Mouse (Mus musculus) layer of hippocampus, adult 2 months (tissue): ENCODE measurements around the gene Setmar. TPM values are rescaled to one million over a fixed set of nuclear protein-coding genes. Genes with fewer than 3 reads are reported as not detected.
"Not testable (repeated sequence)": the region's sequence is repeated elsewhere in the genome, so short reads cannot be mapped to it uniquely, and the experiment has no call there.

Source experiments
- DNase-seq, 2 experiments: peaks; one replicate each; pipeline ENCODE4 v3.0.0; 2022; ENCODE audit warnings: low spot score in 2 of 2
- H3K27ac ChIP-seq: fragments of 200-600 bp; 2 replicates; pipeline ENCODE4 v1.8.1; 2022
- H3K4me3 ChIP-seq: fragments of 200-600 bp; 2 replicates; pipeline ENCODE4 v1.8.1; 2022; ENCODE audit warnings: mild to moderate bottlenecking
- CTCF ChIP-seq: fragments of 200-600 bp; conservative IDR thresholded peaks from 2 replicates; pipeline ENCODE4 v1.8.1; 2022; ENCODE audit warnings: antibody characterized with exemption, mild to moderate bottlenecking, moderate library complexity
- long read RNA-seq, 2 experiments: library from polyadenylated mRNA; stranded (forward); transcript quantifications; one replicate each; pipeline ENCODE4 v2.0.0; 2021; ENCODE audit warnings: borderline mapping rate in 2 of 2
- total RNA-seq, 2 experiments: library from RNA; stranded (reverse); gene quantifications; 2 replicates each; pipeline ENCODE4 v1.2.3; 2021

The Setmar gene
- 1 to 10 TPM; 7.6 to 9.0 TPM for total RNA-seq
- long read RNA-seq, experiment 1, result 0 reads
- long read RNA-seq, experiment 2, partial matches to known transcripts, result 0 of 2 reads
- long read RNA-seq, experiment 2, other reads (novel, unspliced or antisense), result 0 of 2 reads

DNA sequence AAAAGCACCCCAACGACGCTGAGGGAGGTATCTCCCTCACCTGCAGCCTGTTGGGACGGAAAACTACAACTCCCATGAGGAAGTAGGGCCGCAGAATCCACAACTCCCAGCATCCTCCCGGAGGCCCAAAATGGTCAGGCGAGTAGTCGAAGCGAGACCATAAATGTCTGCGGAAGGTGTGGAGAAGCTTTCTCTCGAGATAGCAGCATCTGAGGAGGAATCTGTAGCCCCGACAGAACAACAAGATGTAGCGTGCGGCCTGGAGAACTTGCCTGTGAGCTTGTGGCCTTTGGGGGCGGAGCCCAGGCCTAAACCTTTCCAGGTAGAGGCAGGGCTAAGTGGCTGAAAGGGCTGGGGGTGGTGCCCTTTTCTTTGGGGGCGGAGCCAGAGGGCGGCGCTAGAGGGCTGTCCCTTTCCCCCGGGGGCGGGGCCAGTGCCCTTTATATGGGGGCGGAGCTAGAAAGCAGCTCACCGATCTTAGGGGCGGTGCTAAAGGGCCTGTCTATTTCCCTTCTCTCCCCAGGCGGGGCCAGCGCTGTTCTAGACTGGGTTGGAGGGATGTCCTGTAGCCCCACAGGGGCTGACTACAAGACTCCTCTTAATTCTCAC, at the start of gene Setmar:
Setmar (plus strand) TSS at position 128 of the 609 bp plus-strand sequence.
- no peak; the same call in 1 of the 2 replicates for TF ChIP-seq CTCF

GRCm38 (mm10) chr6:108021646-108022045, 43.2 kb upstream of the Setmar start:
- no peak overlapping the region for H3K4me3 ChIP-seq
- peak; percentile 55 to 76 for DNase-seq
- TF ChIP-seq CTCF, result no peak
- H3K27ac ChIP-seq, result peak overlapping the region; percentile 79

More for the DNA sequence above, at the start of gene Setmar:
- peak within 1 kb of the TSS; percentile 94 for H3K27ac ChIP-seq
- DNase-seq, result peak; percentile 97
- peak within 1 kb of the TSS; percentile 73 for H3K4me3 ChIP-seq

GRCm38 (mm10) chr6:108055041-108055440, 9.8 kb upstream of the Setmar start:
- H3K4me3 ChIP-seq, H3K27ac ChIP-seq: not testable (repeated sequence)
- TF ChIP-seq CTCF, result peak; percentile 84
- peak; percentile 37 to 59 for DNase-seq

DNA sequence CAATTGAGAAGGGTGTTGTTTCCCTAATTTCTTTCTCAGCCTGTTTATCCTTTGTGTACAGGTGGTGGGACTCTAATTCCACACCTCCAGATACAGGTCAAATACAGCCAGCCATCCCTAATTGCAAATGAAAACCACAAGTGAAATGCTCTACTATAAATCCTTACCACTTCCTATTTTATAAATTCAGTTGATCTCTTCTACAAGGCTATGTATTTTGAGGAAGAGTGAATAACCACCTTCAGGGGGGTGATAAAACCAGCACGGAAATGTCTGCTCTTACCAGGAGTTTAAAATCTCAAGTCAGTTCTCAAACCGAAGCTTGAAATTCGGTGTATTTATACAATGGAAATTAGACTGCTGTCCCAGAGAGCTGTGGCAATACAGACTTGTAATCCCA, 8.9 kb upstream of the Setmar start:
- no peak for DNase-seq
- H3K4me3 ChIP-seq, result no peak overlapping the region
- no peak for TF ChIP-seq CTCF
- no peak overlapping the region for H3K27ac ChIP-seq

DNA sequence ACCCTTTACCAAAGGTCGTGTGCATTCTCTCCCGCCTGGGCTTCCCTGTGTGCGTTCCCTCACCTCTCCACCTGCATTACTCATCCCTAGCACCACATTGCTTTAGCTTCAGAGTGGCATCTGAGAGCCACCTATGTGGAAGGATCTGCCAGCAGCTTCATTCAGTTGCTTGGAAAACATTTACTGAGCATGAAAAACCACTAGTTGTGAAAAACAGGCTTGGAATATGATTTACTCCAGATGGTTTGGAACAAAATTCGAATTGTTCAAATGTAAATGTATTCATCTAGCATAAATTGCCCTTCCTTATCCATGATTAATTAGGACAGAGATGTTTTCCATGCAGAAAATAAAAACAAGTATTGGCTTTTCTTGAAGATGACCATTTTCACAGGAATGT, 7.5 kb upstream of the Setmar start:
- H3K27ac ChIP-seq, result peak overlapping the region; percentile 68
- DNase-seq, result peak in 1 of 2 experiments; percentile 18
- TF ChIP-seq CTCF, result no peak
- H3K4me3 ChIP-seq, result no peak overlapping the region

GRCm38 (mm10) chr6:108058066-108058465, 6.8 kb upstream of the Setmar start:
- TF ChIP-seq CTCF, result no peak
- DNase-seq, result no peak
- Histone ChIP-seq H3K27ac (peak overlapping the region; percentile 68), H3K4me3 (no peak overlapping the region)

DNA sequence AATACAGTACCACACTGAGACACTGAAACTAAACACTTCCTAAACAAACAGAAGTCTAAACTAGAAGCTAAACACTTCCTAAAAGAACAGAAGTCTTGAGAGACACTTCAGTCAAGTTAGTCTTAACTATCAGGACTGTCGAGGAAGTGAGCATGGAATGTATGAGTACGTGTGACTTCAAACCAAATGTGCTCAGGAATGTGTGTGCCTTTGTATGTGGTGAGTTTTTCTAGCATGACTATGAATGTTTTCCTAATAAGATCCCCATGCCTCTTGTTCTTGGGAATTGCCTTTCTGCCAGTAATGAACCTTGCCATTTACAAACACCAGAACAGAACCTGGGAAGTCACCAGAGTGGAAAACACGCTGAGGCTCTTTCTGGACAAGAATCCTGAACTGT, 3.7 kb upstream of the Setmar start:
- no peak overlapping the region for H3K4me3 ChIP-seq

GRCm38 (mm10) chr6:108065583-108065982, 738 bp downstream of the Setmar start:
- peak; percentile 66 for TF ChIP-seq CTCF
- H3K4me3 ChIP-seq, result peak overlapping the region; percentile 73
- peak; percentile 85 to 90 for DNase-seq
- peak overlapping the region; percentile 94 for H3K27ac ChIP-seq

More for the DNA sequence above, 3.7 kb upstream of the Setmar start:
- no peak overlapping the region for H3K27ac ChIP-seq
- TF ChIP-seq CTCF, result no peak
- DNase-seq, result no peak

DNA sequence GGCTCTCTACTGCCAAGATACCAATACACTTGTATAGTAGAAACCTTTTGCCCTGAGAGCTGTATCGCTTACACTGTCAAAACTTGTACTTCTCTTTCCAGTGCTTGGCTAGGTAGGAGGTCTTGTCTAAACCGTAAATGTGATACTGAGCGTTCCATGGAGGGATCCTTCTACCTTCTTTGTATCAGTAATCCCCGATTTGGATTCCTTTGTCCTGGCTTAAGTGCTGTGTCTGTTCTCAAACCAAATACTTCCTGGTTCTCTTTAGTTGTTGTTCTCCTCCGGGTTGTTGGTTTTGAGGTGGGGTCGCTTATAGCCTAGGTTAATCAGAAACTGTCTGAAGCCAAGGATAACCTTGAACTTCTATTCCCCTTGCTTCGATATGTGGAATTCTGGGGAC, 6.1 kb downstream of the Setmar start:
- no peak for TF ChIP-seq CTCF
- no peak for DNase-seq
- Histone ChIP-seq H3K4me3 (no peak overlapping the region), H3K27ac (no peak overlapping the region)

GRCm38 (mm10) chr6:108073071-108073470, 8.2 kb downstream of the Setmar start:
- no peak for DNase-seq
- TF ChIP-seq CTCF, result no peak
- peak overlapping the region; percentile 57; the same call in 1 of the 2 replicates for H3K27ac ChIP-seq
- no peak overlapping the region for H3K4me3 ChIP-seq

- Histone ChIP-seq H3K4me3 (no peak overlapping the region), H3K27ac (peak overlapping the region; percentile 57)
- no peak for TF ChIP-seq CTCF
- no peak for DNase-seq
Observed at GRCm38 (mm10) chr6:108073931-108074330, 9.1 kb downstream of the Setmar start.

GRCm38 (mm10) chr6:108074624-108075023, 9.8 kb downstream of the Setmar start:
- peak in 1 of 2 experiments; percentile 35 for DNase-seq

GRCm38 (mm10) chr6:108075857-108076256, 11.0 kb downstream of the Setmar start:
- no peak for DNase-seq
- Histone ChIP-seq H3K27ac (no peak overlapping the region), H3K4me3 (no peak overlapping the region)
- TF ChIP-seq CTCF, result no peak

More at GRCm38 (mm10) chr6:108074624-108075023, 9.8 kb downstream of the Setmar start:
- Histone ChIP-seq H3K27ac (peak overlapping the region; percentile 57; the same call in 1 of the 2 replicates), H3K4me3 (no peak overlapping the region)
- no peak for TF ChIP-seq CTCF

DNA sequence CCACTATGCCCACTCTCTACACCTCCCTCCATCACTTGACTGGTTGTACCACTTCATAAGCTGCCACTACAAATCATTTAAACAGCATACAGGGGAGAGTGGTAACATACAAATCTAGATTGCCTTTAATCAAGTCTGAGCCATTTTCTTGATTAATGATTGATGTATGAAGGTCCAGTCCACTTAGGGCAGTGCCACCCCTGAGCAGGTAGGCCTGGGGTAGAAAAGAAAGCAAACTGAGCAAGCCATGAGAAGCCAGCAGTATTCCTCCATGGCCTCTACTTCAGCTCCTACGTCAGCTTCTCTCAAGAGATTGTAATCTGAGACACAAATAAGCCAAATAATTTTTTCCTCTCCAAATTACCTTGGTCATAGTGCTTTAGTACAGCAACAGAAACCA, 26.5 kb downstream of the Setmar start:
- Histone ChIP-seq H3K4me3 (no peak overlapping the region), H3K27ac (no peak overlapping the region)
- TF ChIP-seq CTCF, result no peak
- no peak for DNase-seq
